Mouse (Mus musculus) brain, embryonic 18.5 days (tissue): ENCODE results near the gene Spata48.

ENCODE experiments used
- DNase-seq: peaks from one replicate; pipeline ENCODE4 v3.0.0-alpha.2; 2012; ENCODE audit warnings: low read depth, low spot score

The Spata48 gene

DNA sequence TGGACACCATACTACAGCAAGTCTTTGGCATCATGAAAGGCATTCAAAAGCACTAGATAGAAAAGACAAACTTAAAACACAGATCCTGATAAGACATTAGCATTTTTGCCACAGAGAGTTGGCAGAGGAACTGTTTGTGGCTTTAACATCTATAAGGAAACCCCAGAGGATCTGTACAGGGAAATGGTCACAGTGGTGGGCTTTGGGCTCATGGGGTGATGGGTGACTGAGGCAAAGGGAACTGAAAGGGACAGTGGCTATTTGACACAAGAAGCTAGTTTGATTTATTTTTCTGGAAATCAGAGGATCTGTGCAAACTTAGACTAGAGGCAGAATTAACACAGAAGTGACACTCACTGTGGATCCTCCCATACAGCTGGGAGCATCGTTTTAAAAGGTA lies 74.4 kb downstream of the Spata48 start:
- DNase-seq = no peak

DNA sequence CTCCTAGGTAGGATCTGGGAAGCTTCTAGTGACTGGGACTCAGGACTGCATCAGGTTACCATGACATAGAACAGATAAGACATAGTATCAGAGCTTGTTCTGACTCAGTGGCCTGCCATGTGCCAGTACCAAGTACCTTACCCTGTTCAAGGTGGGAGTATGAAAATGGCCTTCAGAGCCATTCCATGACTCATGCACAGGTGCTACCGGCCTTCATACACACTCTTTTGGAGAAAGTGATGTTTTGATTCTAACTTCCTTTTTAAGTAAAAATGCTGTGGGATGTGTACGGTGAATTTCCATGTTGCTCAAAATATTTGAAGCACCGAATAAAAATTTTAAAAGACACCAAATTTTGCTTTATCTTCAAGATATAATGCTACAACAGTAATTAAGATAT lies 84.1 kb downstream of the Spata48 start:
- no peak for DNase-seq

DNA sequence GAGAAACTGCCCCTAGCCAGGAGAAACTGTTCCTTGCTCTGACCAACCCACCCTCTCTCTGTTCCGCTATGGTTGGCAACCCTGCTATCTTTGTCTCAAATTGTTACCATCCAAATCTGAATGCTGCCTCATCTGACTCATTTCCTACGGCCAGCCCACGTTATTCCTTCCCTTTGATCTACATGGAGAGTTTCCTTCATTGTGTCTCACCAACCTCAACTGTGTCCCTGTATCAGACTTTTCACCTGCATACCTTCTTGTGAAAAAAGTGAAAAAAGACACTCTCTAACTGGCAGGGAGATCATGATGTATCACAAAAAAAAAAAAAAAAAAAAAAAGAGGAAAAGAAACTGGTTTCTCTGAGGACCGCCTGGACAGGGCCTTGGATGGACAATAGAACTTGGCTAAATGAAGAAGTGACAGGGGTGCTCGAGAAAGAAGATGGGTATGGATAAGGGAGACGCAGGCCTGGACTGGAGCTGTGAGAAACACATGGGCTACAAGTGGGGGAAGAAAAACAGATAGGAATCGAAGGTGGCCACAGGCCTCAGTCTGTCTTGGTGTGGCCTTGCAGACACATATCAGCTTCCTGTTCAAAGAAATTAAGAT lies 85.1 kb downstream of the Spata48 start:
- DNase-seq = no peak

DNA sequence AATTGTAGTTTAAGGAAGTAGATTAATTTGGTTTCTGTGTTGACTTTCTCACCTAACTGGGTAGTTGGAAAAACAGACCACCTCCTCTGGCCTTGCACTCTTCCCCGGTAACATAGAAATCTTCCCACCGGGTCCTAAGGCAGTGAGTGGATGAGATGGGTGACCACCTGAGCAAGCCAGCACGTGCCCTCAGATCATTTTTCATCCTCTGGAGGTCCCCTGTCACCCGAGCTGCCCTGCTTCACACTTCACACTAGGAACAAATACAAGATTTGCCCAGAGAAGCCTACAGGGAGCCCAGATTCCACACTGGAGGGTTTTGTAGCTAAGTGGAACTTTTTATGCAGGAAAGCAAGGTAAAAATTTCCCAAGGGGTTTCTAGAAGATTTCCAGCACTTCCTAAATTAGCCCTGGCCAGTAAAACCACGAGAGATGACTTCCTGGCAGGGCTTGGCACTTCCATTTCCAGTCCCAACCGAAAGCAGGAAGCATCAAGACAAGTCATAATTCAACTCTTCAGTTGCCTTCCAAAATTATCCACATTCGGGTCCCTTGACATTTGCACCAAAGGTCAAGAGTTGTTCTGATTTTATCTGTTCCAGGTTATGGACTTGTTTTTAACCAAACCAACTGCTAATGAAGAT lies 85.8 kb downstream of the Spata48 start:
- no peak for DNase-seq

DNA sequence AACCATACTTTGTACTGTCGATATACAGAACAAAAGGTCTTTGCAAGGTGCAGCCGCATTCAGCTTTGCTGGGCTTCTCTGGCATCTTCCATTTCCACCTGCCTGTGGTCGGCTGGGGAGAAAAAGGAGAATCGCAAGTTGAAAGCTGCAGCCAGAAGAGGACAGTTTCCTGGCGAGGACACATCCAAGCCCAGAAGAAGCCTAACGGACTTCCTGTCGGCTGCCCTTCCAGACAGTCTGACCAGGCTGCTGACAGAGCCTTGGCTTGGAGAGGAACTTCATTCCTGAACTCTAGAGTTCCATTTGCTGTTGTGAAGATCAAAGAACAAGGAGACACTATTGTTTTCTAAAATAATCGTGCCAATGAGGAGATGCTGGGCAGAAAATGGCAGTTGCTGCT lies 93.7 kb downstream of the Spata48 start:
- DNase-seq = no peak

DNA sequence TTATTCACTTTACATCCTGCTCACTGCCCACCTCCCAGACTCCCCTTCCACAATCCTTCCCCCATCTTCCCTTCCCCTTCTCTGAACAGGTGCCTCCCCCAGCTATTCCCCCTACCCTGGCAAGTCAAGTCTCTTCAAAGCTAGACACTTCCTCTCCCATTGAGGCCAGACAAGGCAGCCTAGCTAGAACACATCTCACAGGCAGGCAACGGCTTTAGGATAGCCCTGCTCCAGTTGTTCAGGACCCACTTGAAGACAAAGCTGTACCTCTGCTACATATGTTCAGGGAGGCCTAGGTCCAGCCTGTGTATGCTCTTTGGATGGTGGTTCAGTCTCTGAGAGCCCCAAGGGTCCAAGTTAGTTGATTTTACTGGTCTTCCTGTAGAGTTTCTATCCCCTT lies 94.3 kb downstream of the Spata48 start:
- no peak for DNase-seq

DNA sequence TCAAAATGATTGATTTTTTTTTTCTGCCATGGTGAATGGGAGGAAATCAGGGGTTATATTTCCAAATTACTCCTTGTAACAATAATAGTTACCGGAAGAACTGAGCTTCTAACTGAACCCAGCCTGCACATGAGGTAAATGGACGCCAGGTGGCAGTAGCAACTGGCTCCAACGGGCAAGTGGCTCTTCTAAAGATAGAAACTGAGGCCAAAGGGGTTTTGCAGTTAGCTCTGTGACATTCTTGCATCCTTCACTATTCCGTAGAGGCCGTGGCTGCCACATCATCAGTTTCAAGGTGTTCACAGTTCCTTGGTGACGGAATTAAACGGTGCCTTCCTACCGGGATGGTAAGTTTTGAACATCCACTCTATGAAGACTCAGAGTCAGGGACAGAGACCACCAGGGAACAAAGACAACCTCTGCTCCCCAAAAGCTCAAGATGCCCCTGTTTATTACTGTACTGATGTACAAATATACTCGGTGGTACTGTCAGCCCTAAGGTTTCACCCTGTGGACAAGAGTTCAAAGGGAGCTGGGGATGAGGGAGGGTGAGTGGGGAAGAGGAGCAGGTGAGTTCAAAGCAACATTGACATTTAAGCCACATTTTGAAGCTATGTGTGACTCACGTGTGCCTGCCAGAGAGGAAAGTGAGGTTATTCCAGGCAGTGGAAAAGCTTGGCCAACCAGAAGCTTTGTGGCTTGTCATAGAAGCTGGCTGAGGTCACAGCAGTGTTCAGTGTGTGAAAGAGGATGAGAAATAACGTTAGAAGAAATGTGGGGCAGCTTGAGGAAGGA lies 95.5 kb downstream of the Spata48 start:
- DNase-seq = no peak

DNA sequence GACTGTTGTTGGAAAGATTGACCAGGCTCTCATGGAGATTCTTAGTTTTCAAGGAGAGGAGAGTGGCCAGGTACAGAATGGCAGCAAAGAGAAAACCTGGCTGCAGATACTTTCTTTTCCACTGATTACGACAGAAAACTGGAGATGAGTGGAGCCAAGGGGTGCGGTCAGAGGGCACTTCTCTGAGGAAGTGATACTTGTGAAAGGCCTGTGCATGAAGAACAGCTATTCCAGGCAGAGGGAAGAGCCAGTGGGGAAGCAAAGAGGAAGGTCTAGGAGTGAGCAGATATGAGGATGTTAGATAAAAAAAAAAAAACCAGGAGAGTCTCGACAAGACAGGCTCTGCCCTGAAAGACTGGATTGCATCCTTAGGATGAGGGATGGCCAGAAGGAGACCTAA lies 96.8 kb downstream of the Spata48 start:
- no peak for DNase-seq

DNA sequence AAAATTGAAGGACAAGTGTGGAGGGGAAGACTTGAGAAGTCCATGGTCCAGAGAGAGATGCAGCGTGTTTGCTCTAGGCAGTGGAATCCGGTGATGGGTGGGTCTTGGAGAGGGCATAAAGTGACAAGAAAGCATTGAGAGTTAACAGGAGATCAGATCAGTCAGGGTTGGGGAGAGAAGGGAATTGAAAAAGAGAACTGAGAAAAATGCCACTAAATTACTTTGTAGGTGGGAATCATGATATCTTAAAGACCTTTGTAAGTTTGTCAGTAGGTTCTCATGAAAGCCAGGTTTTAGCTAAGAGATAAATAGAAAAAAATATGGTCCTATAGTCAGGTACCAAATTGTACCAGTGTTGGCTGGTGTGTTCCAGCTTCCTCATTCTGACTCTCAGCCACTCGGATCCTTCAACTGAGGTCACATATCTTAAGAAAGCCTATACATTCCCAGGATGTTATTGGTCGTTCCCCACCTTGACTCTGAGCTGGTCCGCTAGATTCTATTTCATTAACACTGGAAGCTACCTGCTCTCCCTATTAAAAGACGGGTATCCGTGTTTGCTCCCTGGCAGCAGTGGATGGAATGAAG lies 97.3 kb downstream of the Spata48 start:
- no peak for DNase-seq

DNA sequence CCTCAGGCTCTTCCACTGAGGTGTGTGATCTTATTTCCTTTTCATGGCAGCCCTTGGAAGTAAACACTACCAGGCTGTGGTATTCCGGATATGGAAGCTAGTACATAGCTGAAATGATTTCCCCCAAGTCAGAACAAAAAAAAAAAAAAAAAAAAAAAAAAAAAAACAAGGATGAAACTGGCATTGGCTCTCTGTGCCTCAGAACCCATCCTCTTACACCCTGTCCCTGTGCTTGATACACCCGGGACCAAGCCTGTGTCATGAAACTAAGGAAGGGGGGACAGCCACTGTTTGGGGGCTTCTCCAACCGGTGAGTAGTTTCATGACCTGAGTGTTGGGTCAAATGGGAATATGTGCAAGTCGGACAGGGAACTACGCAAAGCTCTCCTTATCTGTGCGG lies 99.2 kb downstream of the Spata48 start:
- no peak for DNase-seq

DNA sequence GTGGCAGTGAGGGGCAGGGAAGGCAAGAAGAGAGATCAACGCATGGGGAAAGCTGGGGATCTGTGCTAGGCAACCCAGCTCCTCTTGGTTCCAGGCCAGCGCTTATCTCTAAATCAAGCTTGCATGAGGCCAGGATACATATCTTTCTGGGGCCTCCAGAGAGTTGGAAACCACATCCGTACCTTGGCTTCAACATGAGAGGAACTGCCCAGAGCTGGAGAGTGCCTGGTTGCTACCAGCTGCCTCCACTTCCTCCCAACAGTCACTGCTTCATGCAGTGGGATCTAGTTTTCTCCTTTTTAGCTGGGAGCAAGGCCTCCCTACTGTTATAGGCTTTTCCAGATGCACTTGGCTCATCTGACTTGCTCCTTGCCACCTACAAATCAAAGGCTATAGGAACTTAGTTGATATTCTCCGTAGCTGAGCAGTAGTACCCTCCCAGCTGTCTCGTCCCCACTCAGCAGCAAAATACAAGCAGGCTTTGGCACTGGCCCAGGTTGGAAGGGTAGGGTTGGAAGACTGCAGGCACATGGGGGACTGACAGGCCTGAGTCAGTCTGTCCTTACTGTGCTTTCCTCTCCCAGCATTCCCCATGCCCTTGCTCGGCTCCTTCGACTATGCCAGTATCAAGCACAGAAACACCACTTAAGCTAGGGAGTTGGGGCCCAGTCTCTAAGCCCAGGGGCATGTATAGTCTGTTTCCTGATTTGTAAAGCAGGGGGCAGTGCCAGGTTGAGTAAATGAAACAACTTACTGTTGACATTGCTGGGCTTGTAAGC lies 102.6 kb downstream of the Spata48 start:
- DNase-seq = no peak
